Mouse (Mus musculus) embryo, embryonic 9.5 days (tissue): ENCODE data around the gene Dclre1a.
A peak's percentile ranks its signal among the peaks of the same experiment; 100 is the strongest.
"Not testable (repeated sequence)": the region's sequence is repeated elsewhere in the genome, so short reads cannot be mapped to it uniquely, and the experiment has no call there.

ENCODE experiments used
- DNase-seq: peaks from one replicate; pipeline ENCODE4 v3.0.0-alpha.2; 2017; ENCODE audit errors: extremely low spot score

Gene Dclre1a

GRCm38 (mm10) chr19:56548230-56549032 is 409 bp upstream of the Dclre1a start, which contains the start of gene Nhlrc2:
Gene Nhlrc2 (plus strand): TSS chr19:56548261.
- DNase-seq, result peak; percentile 91

GRCm38 (mm10) chr19:56546031-56546430 is 2.0 kb downstream of the Dclre1a start:
- no peak for DNase-seq

DNA sequence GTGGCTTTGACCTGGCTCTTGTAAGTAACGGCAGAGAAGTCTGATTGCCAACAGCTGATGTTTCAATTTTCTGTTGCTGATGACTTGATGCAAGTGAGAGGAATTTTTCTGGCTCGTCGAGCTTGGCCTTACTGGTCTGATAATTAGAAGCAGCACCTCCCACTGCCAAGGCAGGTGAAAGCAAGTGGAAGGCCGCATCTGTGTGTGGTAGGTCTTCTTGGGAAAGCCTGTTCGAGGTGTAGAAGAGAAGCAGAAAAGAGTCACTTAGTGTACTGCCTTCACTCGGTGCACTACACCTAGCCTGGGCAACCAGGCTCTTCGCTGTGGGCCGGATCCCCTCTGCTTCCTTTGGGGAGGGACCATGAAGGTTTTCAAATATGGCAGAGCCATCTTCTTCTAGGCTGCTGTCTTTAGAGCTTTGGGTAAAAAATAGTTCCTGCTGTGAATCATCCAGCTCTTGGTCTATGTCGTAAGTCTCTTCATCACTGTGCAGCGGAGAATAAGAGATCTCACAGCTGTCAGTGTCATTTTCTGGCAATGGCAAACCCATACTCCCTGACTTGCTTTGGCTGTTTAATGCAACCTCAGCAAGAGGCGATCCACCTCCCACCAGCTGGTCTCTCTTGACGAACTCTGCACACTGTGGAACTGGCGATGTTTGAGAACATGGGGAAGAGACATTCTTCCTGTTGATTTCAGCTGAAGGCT is 3.2 kb downstream of the Dclre1a start:
- DNase-seq, result no peak

DNA sequence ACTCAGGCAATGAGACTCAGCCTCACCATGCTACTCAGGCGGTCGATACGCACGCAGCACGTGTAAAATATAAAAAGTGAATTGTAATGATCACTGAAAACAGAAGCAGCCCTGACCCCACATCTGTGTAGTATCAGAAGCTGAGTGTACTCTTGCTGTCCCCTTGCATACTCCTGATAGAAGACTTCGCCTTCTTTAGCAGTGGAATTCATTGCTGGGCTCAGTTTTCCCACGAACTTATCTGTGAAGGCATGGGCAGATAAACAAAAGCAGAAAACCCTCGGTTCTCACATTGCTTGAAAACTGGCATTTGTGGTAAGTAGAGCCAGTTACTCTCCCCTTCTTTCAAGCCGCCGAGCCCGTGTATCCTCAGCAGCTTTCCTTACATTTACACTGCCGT is 4.7 kb downstream of the Dclre1a start:
- no peak for DNase-seq

DNA sequence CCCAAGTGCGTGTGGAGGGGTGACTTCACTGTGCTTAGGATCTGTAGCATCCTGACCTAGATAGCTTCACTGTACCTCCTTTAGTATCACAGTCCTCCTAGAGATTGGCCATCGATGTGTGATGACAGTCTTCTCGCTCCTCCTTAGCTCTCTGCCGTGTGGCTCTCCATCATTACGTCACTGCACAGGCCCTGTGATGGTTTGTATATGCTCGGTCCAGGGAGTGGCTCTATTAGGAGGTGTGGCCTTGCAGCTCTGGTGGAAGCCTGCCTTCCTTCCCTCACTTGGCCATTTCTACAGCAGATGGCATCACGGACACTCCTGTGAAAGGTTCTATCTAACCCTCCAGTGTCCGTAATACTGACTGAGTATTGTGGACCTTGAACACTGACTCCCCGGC is 12.3 kb downstream of the Dclre1a start:
- no peak for DNase-seq

GRCm38 (mm10) chr19:56535064-56535463 is 13.0 kb downstream of the Dclre1a start:
- no peak for DNase-seq

GRCm38 (mm10) chr19:56534337-56534736 is 13.7 kb downstream of the Dclre1a start:
- DNase-seq, result no peak

DNA sequence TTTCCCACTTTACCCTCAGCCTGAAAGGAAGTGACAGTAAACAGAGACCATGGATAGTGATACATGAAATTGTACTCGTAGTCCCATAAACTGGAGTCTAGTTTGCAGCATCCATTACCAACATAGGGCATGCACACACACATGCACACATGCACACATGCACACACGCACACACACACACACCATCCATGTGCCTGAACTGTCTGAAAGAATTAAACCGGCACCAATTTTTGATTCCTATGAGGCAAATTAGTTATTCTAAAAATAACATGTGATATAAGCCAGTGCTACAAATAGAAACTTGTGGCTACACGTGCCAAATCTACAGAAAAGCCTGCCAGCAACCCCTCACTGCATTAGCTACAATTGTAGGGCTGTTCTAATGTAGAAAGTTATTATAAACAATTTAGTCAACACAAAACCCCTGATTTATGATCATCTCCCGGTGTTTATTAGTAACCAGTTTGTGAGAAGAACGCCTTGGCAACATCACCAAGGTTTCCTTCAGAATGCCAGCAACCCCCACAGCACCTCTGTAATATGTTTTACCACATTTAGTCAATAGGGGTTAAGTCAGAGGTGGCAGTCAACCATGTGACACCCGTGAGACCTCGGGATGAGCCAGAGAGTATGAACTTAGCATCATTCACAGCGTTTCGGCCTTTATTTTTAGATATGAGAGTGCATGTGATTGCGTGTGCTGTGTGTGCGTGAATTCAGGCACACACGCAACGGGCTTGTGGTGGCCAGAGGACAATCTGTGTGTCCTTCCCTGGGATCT is 14.5 kb downstream of the Dclre1a start:
- no peak for DNase-seq

- DNase-seq, result no peak
Measured at GRCm38 (mm10) chr19:56531251-56531650, 16.8 kb downstream of the Dclre1a start.

DNA sequence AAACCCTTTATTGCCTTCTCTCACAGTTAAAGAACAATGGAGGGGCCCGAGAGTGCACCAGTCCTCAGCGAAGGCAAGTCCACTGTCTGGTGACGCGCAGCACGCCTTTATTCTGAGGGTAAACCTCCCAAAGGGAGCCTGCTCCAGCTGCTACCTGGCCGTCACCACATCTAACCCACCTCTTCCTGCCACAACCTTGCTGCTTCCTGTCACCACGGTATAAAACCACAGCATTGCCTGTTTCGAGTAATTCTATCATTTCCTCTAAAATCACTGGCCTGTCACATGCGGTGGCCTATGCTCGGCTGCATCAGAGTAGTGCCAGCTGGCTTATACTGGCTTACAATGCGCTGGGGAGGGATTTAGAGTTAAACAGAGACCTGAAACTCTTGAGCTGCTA is 17.5 kb downstream of the Dclre1a start:
- DNase-seq, result not testable (repeated sequence)

GRCm38 (mm10) chr19:56519408-56519807 is 28.6 kb downstream of the Dclre1a start:
- DNase-seq, result not testable (repeated sequence)

DNA sequence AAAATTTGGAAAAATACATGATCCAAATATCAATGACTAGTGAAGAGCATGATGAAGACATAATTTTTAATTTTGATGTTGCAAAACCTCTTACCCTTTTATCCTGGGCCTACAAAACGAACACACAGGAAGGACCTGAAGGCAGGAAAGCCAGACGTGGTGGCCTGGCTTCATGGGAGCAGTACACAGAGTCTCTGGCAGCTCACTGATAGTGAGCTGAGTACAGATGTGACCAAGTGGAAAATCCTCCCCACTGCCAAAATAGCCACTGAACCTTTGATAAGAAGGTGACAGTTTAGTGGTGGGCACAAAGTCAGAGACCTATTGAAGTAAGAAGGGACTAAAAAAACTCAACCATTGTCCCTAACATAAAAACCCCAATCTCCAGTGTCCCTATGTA is 34.5 kb downstream of the Dclre1a start:
- not testable (repeated sequence) for DNase-seq

DNA sequence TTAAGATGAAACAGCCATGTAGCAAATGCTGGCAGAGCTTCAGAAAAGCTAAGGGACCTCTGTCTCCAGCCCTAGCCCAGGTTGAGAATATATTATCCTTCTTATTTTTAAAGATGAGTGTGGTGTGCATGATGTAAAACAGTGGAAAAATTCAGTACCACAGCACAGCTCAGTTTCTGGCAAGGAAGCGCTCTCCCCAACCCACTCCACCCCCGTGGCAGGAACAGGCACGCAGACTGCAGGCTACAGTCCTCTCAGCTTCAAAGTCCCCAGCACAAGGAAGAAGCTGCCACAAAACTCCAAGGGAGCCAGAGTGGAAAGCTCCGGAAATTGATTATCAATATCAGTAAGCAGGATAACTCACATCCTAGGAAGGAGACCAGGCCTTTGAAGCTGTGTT is 36.8 kb downstream of the Dclre1a start:
- DNase-seq, result not testable (repeated sequence)

DNA sequence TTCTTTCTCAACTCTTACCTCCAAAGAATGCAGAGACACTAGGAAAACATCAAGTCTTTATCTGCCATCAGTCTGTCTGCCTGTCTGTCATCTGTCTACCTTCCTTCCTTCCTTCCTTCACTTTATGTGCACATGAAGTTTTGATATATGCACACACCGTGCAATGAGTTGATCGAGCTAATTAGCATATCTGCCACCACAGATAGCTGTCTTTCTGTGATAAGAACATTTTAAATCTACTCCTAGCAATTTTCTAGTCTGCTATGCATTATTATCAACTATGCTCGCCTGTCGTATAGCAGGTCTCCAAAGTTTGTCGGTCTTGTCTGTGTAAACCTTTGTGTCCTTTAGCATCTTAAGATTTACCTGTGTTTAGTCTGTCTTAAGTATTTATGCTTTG is 44.5 kb downstream of the Dclre1a start:
- DNase-seq, result not testable (repeated sequence)

GRCm38 (mm10) chr19:56503069-56503468 is 45.0 kb downstream of the Dclre1a start:
- DNase-seq, result not testable (repeated sequence)

GRCm38 (mm10) chr19:56494157-56494556 is 53.9 kb downstream of the Dclre1a start:
- DNase-seq, result not testable (repeated sequence)

GRCm38 (mm10) chr19:56489601-56490000 is 58.4 kb downstream of the Dclre1a start:
- no peak for DNase-seq

- DNase-seq, result no peak
Measured at GRCm38 (mm10) chr19:56487339-56487738, 60.7 kb downstream of the Dclre1a start.

GRCm38 (mm10) chr19:56486926-56487325 is 61.1 kb downstream of the Dclre1a start:
- DNase-seq, result no peak

DNA sequence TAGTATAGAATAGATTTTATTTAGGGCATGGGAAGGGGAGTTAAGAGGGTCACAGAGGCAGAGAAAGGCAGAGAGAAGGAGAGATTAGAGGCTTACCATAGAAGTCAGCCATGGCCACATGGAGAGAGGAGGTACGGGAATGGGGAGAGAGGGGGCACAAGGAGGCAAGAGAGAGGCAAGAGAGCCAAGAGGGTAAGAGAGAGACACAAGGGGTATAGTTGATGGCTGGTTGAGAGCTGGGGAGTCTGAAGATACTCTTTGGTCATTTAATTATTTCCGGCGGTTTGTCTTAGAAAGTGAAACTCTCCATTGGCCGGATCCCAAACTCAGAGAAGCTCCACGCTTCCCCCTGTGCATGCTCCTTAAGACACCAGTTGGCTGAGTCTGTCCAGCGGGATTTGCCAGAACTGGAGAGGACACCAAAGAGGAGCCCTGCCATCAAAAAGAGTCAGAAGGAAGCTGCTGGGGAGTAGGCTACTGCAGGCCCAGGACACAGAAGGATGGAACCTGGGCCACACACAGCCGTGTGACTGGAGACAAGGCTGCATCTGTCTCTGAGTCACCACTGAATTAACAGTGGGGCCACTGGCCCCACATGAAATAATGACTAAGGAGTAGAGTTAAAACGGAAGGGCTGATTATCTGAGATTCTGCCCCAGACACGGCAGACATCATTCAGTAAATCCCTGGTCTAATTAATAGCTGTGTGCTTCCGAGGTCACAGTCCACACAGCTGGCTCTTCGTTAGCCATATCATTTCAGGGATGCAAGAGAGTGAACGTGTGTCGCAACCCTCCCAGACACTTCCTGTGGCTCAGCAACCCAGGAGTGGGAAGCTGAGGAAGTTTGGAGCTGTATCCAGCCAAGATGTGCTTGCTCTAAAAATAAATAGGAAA is 62.4 kb downstream of the Dclre1a start:
- no peak for DNase-seq
